Mouse (Mus musculus): ENCODE data around the gene Nxt2. TPM values are rescaled to one million over a fixed set of nuclear protein-coding genes. Genes with fewer than 3 reads are reported as not detected.

The Nxt2 gene
- total and polyA plus RNA-seq, 3 experiments: 2.3 to 21.8 (median 18.0) TPM

DNA sequence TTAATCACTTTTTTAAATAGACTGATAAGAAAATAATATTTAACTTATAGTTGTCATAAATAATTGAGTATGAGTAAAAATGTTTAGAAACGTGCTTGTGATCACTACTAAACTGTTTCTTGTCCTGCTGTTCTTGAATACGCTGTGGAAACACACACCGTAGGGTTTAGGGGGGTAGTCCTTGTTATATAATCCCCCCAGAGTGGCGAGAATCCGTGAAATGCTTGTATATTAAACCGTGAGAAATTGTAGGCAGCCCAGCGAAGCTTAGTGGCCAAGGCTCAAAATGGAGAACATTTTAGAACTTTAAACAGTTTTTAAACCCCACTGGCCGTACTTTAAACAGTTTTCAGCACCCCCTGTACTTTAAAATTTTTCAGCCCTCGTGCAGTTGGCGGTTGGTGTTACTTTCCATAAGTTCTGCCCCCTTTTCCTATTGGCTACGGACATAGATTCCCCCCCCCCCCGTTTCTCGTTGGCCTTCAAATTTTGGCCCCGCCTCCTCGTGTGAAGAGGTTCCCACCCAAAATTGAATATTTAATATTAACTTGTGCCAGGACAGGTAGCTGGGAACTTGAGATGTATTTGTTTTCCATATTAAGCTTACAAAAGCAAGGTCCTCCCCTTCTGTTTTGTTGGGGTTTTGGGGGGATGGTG is 956 bp downstream of the Nxt2 start:
- Histone ChIP-seq H3K9me3 (replicated peaks; ENCODE audit: low read length) (no peaks in the 10 kb centered on the region), H3K4me2 (ENCODE audit: insufficient read depth, low read depth, poor library complexity, severe bottlenecking) (peak overlapping the region; percentile 21; the same call in 1 of the 2 replicates), H3K27me3 (replicated peaks) (no peaks in the 10 kb centered on the region), H3K4me3 (replicated peaks in 1 of 3; ENCODE audit: low read depth in 2 of 3, low read length in 2 of 3, poor library complexity in 1 of 3) (peak overlapping the region; percentile 55 to 65 (median 62)), H3K36me3 (replicated peaks in 1 of 2; ENCODE audit: control insufficient read depth in 1 of 2, insufficient read depth in 1 of 2, low read length in 1 of 2) (no peaks in the 10 kb centered on the region), H3K9ac (ENCODE audit: insufficient read depth, low read depth) (peak overlapping the region; percentile 41; the same call in 1 of the 2 replicates), H3K4me1 (ENCODE audit: control insufficient read depth in 1 of 2, insufficient read depth in 2 of 2) (no peaks in the 10 kb centered on the region), H3K79me2 (replicated peaks; ENCODE audit: control insufficient read depth, extremely low read depth, insufficient read depth, poor library complexity, severe bottlenecking) (no peaks in the 10 kb centered on the region), H3K27ac (ENCODE audit: insufficient read depth, low read depth) (no peak overlapping the region)
- dilution Hi-C loops (cut with MboI; ENCODE audit: extremely low pct_ligation_motif_present, extremely low pct_unique_long_range_greater_than_20kb, low sequenced_read_pairs): no loop called here
- in situ Hi-C loops (cut with MboI; ENCODE audit: low pct_ligation_motif_present, low pct_unique_long_range_greater_than_20kb, low sequenced_read_pairs): no loop called here
- DNase-seq (ENCODE audit: extremely low read depth): peak; percentile 75
- TF ChIP-seq TBP (conservative IDR thresholded peaks at IDR 0.05; ENCODE audit: low read depth, low read length) (0 out of 2 replicates have a peak, but pooled peaks have one; percentile 44), POLR2A (IDR thresholded peaks at IDR 0.05; ENCODE audit: low read depth, low read length) (no peak)

DNA sequence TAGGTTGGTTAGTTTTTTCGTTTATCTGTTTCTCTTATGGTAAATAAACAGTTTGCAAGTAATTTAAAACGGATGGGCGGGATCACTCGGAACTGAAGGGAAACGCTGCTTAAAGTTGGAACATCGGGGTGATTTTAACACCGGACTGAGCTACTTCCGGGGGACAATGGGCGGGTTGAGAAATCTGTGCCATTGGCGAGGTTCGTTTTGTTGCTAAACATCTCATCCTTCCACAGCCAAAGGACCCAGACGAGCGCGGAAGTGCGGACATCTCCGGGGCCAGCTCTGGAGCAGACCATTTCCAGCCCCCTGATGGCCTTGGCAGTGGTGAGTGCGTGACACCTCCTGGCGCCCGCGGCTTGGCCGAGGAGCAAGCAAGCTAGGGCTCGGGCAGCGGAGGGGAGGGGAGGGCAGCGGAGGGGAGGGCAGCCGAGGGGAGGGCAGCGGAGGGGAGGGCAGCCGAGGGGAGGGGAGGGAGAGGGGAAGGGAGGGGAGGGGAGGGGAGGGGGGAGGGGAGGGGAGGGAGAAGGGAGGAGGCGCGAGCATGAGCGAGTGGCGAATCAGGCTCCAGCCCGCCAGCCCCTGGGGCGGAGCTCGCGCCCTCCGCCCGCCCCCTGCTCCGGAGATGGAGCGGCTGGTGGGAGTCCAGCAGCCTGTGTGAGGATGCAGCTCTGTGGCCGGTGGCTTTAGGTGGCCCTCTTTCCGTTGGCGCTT is 1.6 kb downstream of the Nxt2 start:
- no peaks in the 10 kb centered on the region for H3K4me1 ChIP-seq (ENCODE audit: control insufficient read depth in 1 of 2, insufficient read depth in 2 of 2)
- TF ChIP-seq ZKSCAN1 (IDR thresholded peaks at IDR 0.05; ENCODE audit: borderline replicate concordance, low read depth, low read length) (no peak), EP300 (IDR thresholded peaks at IDR 0.05; ENCODE audit: low read length) (no peak), ZC3H11A (IDR thresholded peaks at IDR 0.05; ENCODE audit: low read depth, low read length) (no peak), E2F4 (IDR thresholded peaks at IDR 0.05; ENCODE audit: insufficient replicate concordance, low read depth, low read length) (no peak), CHD1 (IDR thresholded peaks at IDR 0.05; ENCODE audit: low read depth, low read length) (no peak), HCFC1 (IDR thresholded peaks at IDR 0.05; ENCODE audit: low read depth, low read length) (peak; percentile 83), ELF1 (IDR thresholded peaks at IDR 0.05; ENCODE audit: low read depth, low read length) (peak; percentile 66), MAZ (IDR thresholded peaks at IDR 0.05; ENCODE audit: low read depth, low read length) (peak; percentile 73; the same call in 1 of the 2 replicates), POLR2A (IDR thresholded peaks at IDR 0.05; ENCODE audit: low read depth, low read length) (peak; percentile 31; the same call in 1 of the 2 replicates), RCOR1 (conservative IDR thresholded peaks at IDR 0.05; ENCODE audit: low read depth, low read length) (no peak), SIN3A (IDR thresholded peaks at IDR 0.05; ENCODE audit: low read length) (no peak), POLR2AphosphoS2 (IDR thresholded peaks at IDR 0.05; ENCODE audit: low read depth, low read length) (no peak), TCF12 (IDR thresholded peaks at IDR 0.05; ENCODE audit: low read depth, low read length) (peak; percentile 51; the same call in 1 of the 2 replicates)
- H3K79me2 ChIP-seq (replicated peaks; ENCODE audit: control insufficient read depth, extremely low read depth, insufficient read depth, poor library complexity, severe bottlenecking): no peaks in the 10 kb centered on the region
- H3K4me2 ChIP-seq (ENCODE audit: insufficient read depth, low read depth, poor library complexity, severe bottlenecking): peak overlapping the region; percentile 21; the same call in 1 of the 2 replicates
- in situ Hi-C loops (cut with MboI; ENCODE audit: low pct_ligation_motif_present, low pct_unique_long_range_greater_than_20kb, low sequenced_read_pairs): no loop called here
- peak overlapping the region; percentile 59 for H3K27ac ChIP-seq (ENCODE audit: insufficient read depth, low read depth)
- no peaks in the 10 kb centered on the region for H3K27me3 ChIP-seq (replicated peaks)
- H3K9me3 ChIP-seq (replicated peaks; ENCODE audit: low read length): no peaks in the 10 kb centered on the region
- peak overlapping the region; percentile 41; the same call in 1 of the 2 replicates for H3K9ac ChIP-seq (ENCODE audit: insufficient read depth, low read depth)
- peak; percentile 71 for DNase-seq (ENCODE audit: extremely low read depth)
- H3K36me3 ChIP-seq (replicated peaks in 1 of 2; ENCODE audit: control insufficient read depth in 1 of 2, insufficient read depth in 1 of 2, low read length in 1 of 2): no peaks in the 10 kb centered on the region
- peak overlapping the region; percentile 55 to 65 (median 62) for H3K4me3 ChIP-seq (replicated peaks in 1 of 3; ENCODE audit: low read depth in 2 of 3, low read length in 2 of 3, poor library complexity in 1 of 3)
- dilution Hi-C loops (cut with MboI; ENCODE audit: extremely low pct_ligation_motif_present, extremely low pct_unique_long_range_greater_than_20kb, low sequenced_read_pairs): no loop called here

All from CH12.LX (cell line).